Mouse (Mus musculus) forebrain, embryonic 11.5 days (tissue): ENCODE data around the gene Galp. TPM values are rescaled to one million over a fixed set of nuclear protein-coding genes. Genes with fewer than 3 reads are reported as not detected.
"Not testable (repeated sequence)": the region's sequence is repeated elsewhere in the genome, so short reads cannot be mapped to it uniquely, and the experiment has no call there.

Source experiments
- ATAC-seq: fragments of 200-750 bp; cut with Nextera tagmentation; replicated peaks from 2 replicates; pipeline ENCODE4 v1.8.0; 2017; ENCODE audit warnings: moderate TSS enrichment; ENCODE audit not compliant: low FRiP score
- DNase-seq: peaks from one replicate; pipeline ENCODE4 v3.0.0-alpha.2; 2017; ENCODE audit warnings: low spot score
- H3K27ac ChIP-seq: fragments of 300-500 bp; sonication (generic); 2 replicates; pipeline ENCODE4 v1.5.1; 2014; ENCODE audit warnings: low read depth, low read length
- H3K27me3 ChIP-seq: fragments of 300-500 bp; sonication (generic); 2 replicates; pipeline ENCODE4 v1.6.1; 2014; ENCODE audit warnings: mild to moderate bottlenecking, low read length, mixed read lengths; ENCODE audit not compliant: control insufficient read depth, insufficient read depth
- H3K36me3 ChIP-seq: fragments of 300-500 bp; sonication (generic); 2 replicates; pipeline ENCODE4 v1.6.1; 2014; ENCODE audit warnings: mild to moderate bottlenecking, low read length, moderate library complexity, mixed read lengths; ENCODE audit not compliant: control insufficient read depth, insufficient read depth
- H3K4me1 ChIP-seq: fragments of 300-500 bp; sonication (generic); replicated peaks from 2 replicates; pipeline ENCODE4 v1.6.1; 2014; ENCODE audit warnings: low read length, mixed read lengths; ENCODE audit not compliant: control insufficient read depth, insufficient read depth
- H3K4me2 ChIP-seq: fragments of 300-500 bp; sonication (generic); 2 replicates; pipeline ENCODE4 v1.6.1; 2014; ENCODE audit warnings: low read depth, mild to moderate bottlenecking, low read length, moderate library complexity, mixed read lengths; ENCODE audit not compliant: severe bottlenecking
- H3K4me3 ChIP-seq: fragments of 300-500 bp; sonication (generic); 2 replicates; pipeline ENCODE4 v1.5.1; 2014; ENCODE audit warnings: low read depth, low read length
- H3K9ac ChIP-seq: fragments of 300-500 bp; sonication (generic); 2 replicates; pipeline ENCODE4 v1.6.1; 2014; ENCODE audit warnings: low read length
- H3K9me3 ChIP-seq: fragments of 300-500 bp; sonication (generic); 2 replicates; pipeline ENCODE4 v1.6.1; 2016; ENCODE audit warnings: low read length, mixed read lengths; ENCODE audit not compliant: control insufficient read depth
- WGBS: fragments of 180-500 bp; shearing (Covaris S2); extraction: QIAGEN DNeasy Blood & Tissue Kit; methylation state at CpG from one replicate; pipeline ENCODE4 v1.1.7; 2014; 5-methylcytosine and 5-hydroxymethylcytosine counted together
- polyA plus RNA-seq: library from polyadenylated mRNA; unstranded; fragments of >200 nt; fragmentation: Nextera tagmentation; extraction: Ambion mirVana; gene quantifications from 2 replicates; pipeline ENCODE4 v1.2.1, GENCODE M21; 2014

Galp gene
- polyA plus RNA-seq, 1 experiment from 2014 or later = not detected

GRCm38 (mm10) chr7:6252410-6252809 lies 55.5 kb downstream of the Galp start, which contains the start of gene Epp13:
Gene Epp13 (plus strand): TSS chr7:6252710.
- no peak for DNase-seq
- no peaks in the 10 kb centered on the region for H3K27me3 ChIP-seq
- H3K9ac ChIP-seq = no peak within 1 kb of the TSS
- WGBS = 89% methylated on average over 6 of the region's 6 CpGs
- ATAC-seq = no peak
- no peak within 1 kb of the TSS for H3K27ac ChIP-seq
- no peak within 1 kb of the TSS for H3K4me2 ChIP-seq
- no peaks in the 10 kb centered on the region for H3K4me1 ChIP-seq
- peaks cover 2% of the 10 kb centered on the region; the same call in 1 of the 2 replicates for H3K9me3 ChIP-seq
- H3K4me3 ChIP-seq = no peak within 1 kb of the TSS
- H3K36me3 ChIP-seq = no peaks in the 10 kb centered on the region

- H3K9me3 ChIP-seq = peaks cover 2% of the 10 kb centered on the region; the same call in 1 of the 2 replicates
- H3K36me3 ChIP-seq = no peaks in the 10 kb centered on the region
- no peak overlapping the region for H3K9ac ChIP-seq
- H3K4me2 ChIP-seq = no peak overlapping the region
- no peak overlapping the region for H3K4me3 ChIP-seq
- WGBS = 95% methylated on average over 5 of the region's 5 CpGs
- DNase-seq (no peak), ATAC-seq (no peak)
- H3K4me1 ChIP-seq = no peaks in the 10 kb centered on the region
- no peak overlapping the region for H3K27ac ChIP-seq
- no peaks in the 10 kb centered on the region for H3K27me3 ChIP-seq
Observed at GRCm38 (mm10) chr7:6254451-6254850, 57.6 kb downstream of the Galp start.

GRCm38 (mm10) chr7:6257386-6257785 lies 60.5 kb downstream of the Galp start:
- H3K9ac ChIP-seq = no peak overlapping the region

GRCm38 (mm10) chr7:6258232-6259220 lies 61.6 kb downstream of the Galp start:
- no peaks in the 10 kb centered on the region for H3K4me1 ChIP-seq
- no peaks in the 10 kb centered on the region for H3K27me3 ChIP-seq
- 40% methylated on average over 16 of the region's 16 CpGs for WGBS
- no peak for DNase-seq
- H3K4me3 ChIP-seq = no peak overlapping the region
- H3K9me3 ChIP-seq = no peaks in the 10 kb centered on the region
- H3K9ac ChIP-seq = no peak overlapping the region
- ATAC-seq = no peak
- H3K4me2 ChIP-seq = no peak overlapping the region
- no peak overlapping the region for H3K27ac ChIP-seq
- H3K36me3 ChIP-seq = no peaks in the 10 kb centered on the region

More at GRCm38 (mm10) chr7:6257386-6257785, 60.5 kb downstream of the Galp start:
- Histone ChIP-seq H3K36me3 (no peaks in the 10 kb centered on the region), H3K9me3 (peaks cover 2% of the 10 kb centered on the region; the same call in 1 of the 2 replicates), H3K27ac (no peak overlapping the region), H3K4me3 (no peak overlapping the region), H3K4me2 (no peak overlapping the region), H3K4me1 (no peaks in the 10 kb centered on the region), H3K27me3 (no peaks in the 10 kb centered on the region)
- DNase-seq = no peak
- ATAC-seq = no peak
- 76% methylated on average over 4 of the region's 4 CpGs for WGBS

GRCm38 (mm10) chr7:6260004-6260403 lies 63.1 kb downstream of the Galp start:
- ATAC-seq, H3K4me3 ChIP-seq, H3K27me3 ChIP-seq, H3K27ac ChIP-seq, DNase-seq, H3K9ac ChIP-seq, H3K36me3 ChIP-seq, H3K4me2 ChIP-seq, H3K9me3 ChIP-seq, H3K4me1 ChIP-seq: not testable (repeated sequence)
- 41% methylated on average over 2 of the region's 2 CpGs for WGBS

GRCm38 (mm10) chr7:6262120-6262519 lies 65.2 kb downstream of the Galp start:
- H3K9me3 ChIP-seq = no peaks in the 10 kb centered on the region; the same call in 1 of the 2 replicates
- H3K4me2 ChIP-seq = no peak overlapping the region
- 84% methylated on average over 3 of the region's 3 CpGs for WGBS
- H3K27ac ChIP-seq = no peak overlapping the region
- H3K9ac ChIP-seq = no peak overlapping the region
- no peaks in the 10 kb centered on the region for H3K27me3 ChIP-seq
- H3K4me3 ChIP-seq = no peak overlapping the region
- H3K4me1 ChIP-seq = no peaks in the 10 kb centered on the region
- no peaks in the 10 kb centered on the region for H3K36me3 ChIP-seq
- no peak for DNase-seq
- ATAC-seq = no peak

- H3K4me2 ChIP-seq = no peak overlapping the region
- H3K27ac ChIP-seq = no peak overlapping the region
- no peak for DNase-seq
- WGBS = 79% methylated on average over 4 of the region's 4 CpGs
- H3K4me3 ChIP-seq = no peak overlapping the region
- no peak overlapping the region for H3K9ac ChIP-seq
- ATAC-seq = no peak
- no peaks in the 10 kb centered on the region for H3K36me3 ChIP-seq
- no peaks in the 10 kb centered on the region; the same call in 1 of the 2 replicates for H3K9me3 ChIP-seq
- H3K27me3 ChIP-seq = no peaks in the 10 kb centered on the region
- H3K4me1 ChIP-seq = no peaks in the 10 kb centered on the region
Observed at GRCm38 (mm10) chr7:6262984-6263383, 66.1 kb downstream of the Galp start.

- 62% methylated on average over 8 of the region's 8 CpGs for WGBS
- ATAC-seq (no peak), DNase-seq (peak; percentile 57)
- Histone ChIP-seq H3K4me3 (no peak overlapping the region), H3K9ac (no peak overlapping the region), H3K4me1 (no peaks in the 10 kb centered on the region), H3K27ac (no peak overlapping the region), H3K36me3 (no peaks in the 10 kb centered on the region), H3K27me3 (no peaks in the 10 kb centered on the region), H3K9me3 (no peaks in the 10 kb centered on the region; the same call in 1 of the 2 replicates), H3K4me2 (no peak overlapping the region)
Observed at GRCm38 (mm10) chr7:6265695-6266094, 68.8 kb downstream of the Galp start.
